Mouse (Mus musculus): ENCODE results near the gene Mlst8. TPM values are rescaled to one million over a fixed set of nuclear protein-coding genes. Genes with fewer than 3 reads are reported as not detected.

The Mlst8 gene
- total and polyA plus RNA-seq, 2 experiments from 2014 or later: 10.1 to 12.4 TPM

DNA sequence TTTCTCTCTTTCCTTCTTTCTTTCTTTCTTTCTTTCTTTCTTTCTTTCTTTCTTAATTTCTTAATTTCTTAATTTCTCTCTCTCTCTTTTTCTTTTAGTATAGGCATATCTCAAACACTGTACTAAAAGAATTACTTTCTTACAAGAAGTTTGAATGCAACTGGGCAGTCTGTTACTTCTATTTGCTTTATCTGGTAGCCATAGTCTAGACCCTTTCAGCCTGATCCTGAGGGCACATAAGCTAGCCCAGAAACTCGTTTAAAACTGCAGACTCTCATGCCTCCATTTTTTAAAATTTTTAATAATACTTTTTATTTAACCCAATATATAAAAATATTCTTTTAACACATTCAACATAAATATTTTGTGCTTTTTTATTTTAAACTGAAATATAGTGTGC lies 553 bp upstream of the Mlst8 start:
- Histone ChIP-seq H3K9me3 (replicated peaks; ENCODE audit: control insufficient read depth, low read length) (no peaks in the 10 kb centered on the region), H3K4me1 (ENCODE audit: control insufficient read depth, insufficient read depth) (no peaks in the 10 kb centered on the region; the same call in none of the 2 replicates), H3K4me2 (ENCODE audit: low read depth, low read length) (no peak overlapping the region), H3K27me3 (ENCODE audit: control insufficient read depth, insufficient read depth, low read length) (0 out of 2 replicates have a peak, but pooled peaks cover under 1% of the 10 kb centered on the region), H3K27ac (ENCODE audit: low read depth) (no peak overlapping the region), H3K9ac (replicated peaks; ENCODE audit: low read depth, low read length) (peak overlapping the region; percentile 81; the same call in 1 of the 2 replicates), H3K4me3 (ENCODE audit: low read depth, low read length) (peak overlapping the region; percentile 75), H3K36me3 (replicated peaks; ENCODE audit: control insufficient read depth, insufficient read depth, low read length) (peaks cover 30% of the 10 kb centered on the region)
- TF ChIP-seq EP300 (IDR thresholded peaks at IDR 0.05; ENCODE audit: low read depth) (no peak), CTCF (IDR thresholded peaks at IDR 0.05; ENCODE audit: low read depth) (no peak)
- DNase-seq (ENCODE audit: low spot score) (no peak), ATAC-seq (ENCODE audit: insufficient read depth, low read depth) (no peak)
- 27% methylated on average over 1 of the region's 1 CpGs for WGBS

DNA sequence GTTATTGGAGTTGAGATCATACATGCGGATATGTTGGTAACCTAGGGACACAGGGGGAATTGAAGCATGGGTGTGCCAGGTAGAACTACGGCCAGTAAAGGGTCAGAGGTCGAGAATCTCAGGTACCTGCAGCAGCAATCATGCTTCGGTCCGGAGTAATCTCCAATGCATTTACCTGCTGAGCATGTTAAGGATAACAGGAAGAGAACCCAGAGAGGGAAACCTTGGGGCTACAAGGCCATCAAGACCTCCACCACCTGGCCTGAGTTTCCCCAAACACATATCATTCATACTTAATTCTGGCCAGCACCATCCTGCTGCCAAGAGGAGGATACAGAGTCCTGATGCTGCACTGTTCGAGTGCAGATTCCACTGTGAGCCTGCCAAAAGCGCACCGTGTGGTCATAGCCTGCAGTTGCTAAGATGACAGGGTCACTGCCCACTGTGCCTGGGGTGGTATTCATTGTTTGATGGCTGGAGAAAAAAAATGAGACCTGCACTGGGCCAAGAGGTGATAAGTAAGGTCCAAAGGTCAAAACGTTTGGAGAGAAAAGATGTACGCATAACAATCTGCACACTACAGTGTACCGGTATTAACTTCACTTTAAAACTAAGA lies 785 bp downstream of the Mlst8 start:
- H3K4me3 ChIP-seq (ENCODE audit: low read depth, low read length): peak overlapping the region; percentile 75
- DNase-seq (ENCODE audit: low spot score) (no peak), ATAC-seq (ENCODE audit: insufficient read depth, low read depth) (no peak)
- TF ChIP-seq EP300 (IDR thresholded peaks at IDR 0.05; ENCODE audit: low read depth) (no peak), CTCF (IDR thresholded peaks at IDR 0.05; ENCODE audit: low read depth) (no peak)
- no peaks in the 10 kb centered on the region for H3K9me3 ChIP-seq (replicated peaks; ENCODE audit: control insufficient read depth, low read length)
- H3K27ac ChIP-seq (ENCODE audit: low read depth): no peak overlapping the region
- H3K9ac ChIP-seq (replicated peaks; ENCODE audit: low read depth, low read length): peak overlapping the region; percentile 11
- no peaks in the 10 kb centered on the region for H3K27me3 ChIP-seq (ENCODE audit: control insufficient read depth, insufficient read depth, low read length)
- peak overlapping the region; percentile 55 for H3K4me2 ChIP-seq (ENCODE audit: low read depth, low read length)
- peaks cover under 1% of the 10 kb centered on the region for H3K4me1 ChIP-seq (ENCODE audit: control insufficient read depth, insufficient read depth)
- WGBS: 44% methylated on average over 11 of the region's 11 CpGs
- H3K36me3 ChIP-seq (replicated peaks; ENCODE audit: control insufficient read depth, insufficient read depth, low read length): peaks cover 34% of the 10 kb centered on the region

DNA sequence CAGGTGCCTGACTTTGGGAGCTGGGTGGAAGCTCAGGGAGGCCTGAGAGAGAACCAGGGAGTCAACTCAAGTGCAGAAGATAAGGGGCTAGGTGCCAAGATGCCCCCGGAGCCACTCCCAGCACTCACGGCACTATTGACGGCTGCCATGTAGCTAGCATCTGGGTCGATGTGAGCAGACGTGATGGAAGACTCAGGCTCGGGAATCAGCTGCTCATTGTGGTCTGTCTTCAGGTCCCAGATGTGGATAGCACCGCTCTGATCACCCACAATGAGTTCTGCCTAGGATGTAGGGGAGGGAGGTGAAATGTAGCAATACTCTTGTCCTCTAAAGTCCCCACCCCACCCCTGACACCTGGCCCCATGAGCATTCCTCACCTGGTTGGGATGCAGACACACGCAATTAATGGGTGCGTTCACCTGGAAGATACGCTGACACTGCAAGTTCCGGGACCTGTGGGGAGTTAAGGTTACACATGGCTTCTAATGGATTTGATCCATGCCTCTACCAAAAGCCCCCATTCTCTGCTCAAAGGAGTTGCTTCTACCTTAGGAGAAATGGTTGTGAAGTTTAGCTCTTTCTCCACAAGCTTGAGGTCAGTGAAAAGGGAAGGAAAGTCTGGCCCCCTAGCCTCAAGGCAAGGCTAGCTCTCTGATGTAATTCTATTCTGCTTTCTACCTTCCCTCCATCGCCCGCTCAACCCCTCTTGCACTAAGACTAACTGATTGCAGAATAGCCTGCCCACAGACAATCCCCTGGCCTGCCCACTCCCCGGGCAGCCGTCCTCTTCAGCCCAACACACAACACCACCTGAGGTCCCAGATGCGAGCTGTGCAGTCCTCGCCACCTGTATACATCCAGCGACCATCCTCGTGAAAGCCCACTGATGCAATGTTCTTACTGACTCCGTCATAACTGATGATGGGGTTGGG lies 1.6 kb downstream of the Mlst8 start:
- no peaks in the 10 kb centered on the region for H3K9me3 ChIP-seq (replicated peaks; ENCODE audit: control insufficient read depth, low read length)
- H3K4me3 ChIP-seq (ENCODE audit: low read depth, low read length): no peak overlapping the region
- no peak for ATAC-seq (ENCODE audit: insufficient read depth, low read depth)
- 93% methylated on average over 20 of the region's 20 CpGs for WGBS
- H3K36me3 ChIP-seq (replicated peaks; ENCODE audit: control insufficient read depth, insufficient read depth, low read length): peaks cover 38% of the 10 kb centered on the region
- no peak for TF ChIP-seq EP300 (IDR thresholded peaks at IDR 0.05; ENCODE audit: low read depth)
- no peak for TF ChIP-seq CTCF (IDR thresholded peaks at IDR 0.05; ENCODE audit: low read depth)
- no peak overlapping the region for H3K9ac ChIP-seq (replicated peaks; ENCODE audit: low read depth, low read length)
- no peaks in the 10 kb centered on the region for H3K27me3 ChIP-seq (ENCODE audit: control insufficient read depth, insufficient read depth, low read length)
- H3K27ac ChIP-seq (ENCODE audit: low read depth): no peak overlapping the region
- no peak for DNase-seq (ENCODE audit: low spot score)
- peaks cover 8% of the 10 kb centered on the region for H3K4me1 ChIP-seq (ENCODE audit: control insufficient read depth, insufficient read depth)
- H3K4me2 ChIP-seq (ENCODE audit: low read depth, low read length): no peak overlapping the region

DNA sequence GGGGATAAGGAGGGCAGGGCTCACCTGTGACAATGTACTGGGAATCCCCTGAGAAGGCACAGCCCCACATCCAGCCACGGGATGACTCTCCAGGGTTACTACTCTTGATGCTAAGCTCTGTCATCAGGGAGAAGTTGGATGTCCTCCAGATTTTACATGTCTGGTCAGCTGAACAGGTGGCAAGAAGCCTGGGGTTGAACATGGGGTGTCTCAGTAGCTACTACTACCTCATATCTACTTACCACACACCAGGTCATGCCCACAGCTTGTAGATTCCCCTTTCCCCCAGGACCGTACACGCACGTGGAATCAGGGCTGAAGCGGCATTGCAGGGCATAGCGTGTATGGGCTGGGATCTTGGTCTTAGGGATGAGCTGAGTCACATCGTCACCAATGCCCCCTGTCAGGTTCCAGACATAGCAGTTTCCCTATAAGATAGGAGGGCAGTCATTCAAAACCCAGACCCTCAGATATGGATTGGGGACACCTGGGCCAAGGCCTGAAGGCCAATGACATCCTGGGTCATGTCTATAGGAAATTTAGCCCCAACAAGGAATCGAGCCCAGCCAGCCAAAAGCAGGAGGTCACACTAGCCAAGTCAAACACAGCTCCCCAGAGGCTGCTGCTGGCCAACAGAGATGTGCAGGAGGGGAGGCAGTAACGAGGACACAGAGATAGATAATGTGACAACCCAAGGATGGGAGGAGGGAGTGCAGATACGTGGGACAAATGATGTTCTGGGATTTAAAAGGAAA lies 2.7 kb downstream of the Mlst8 start:
- H3K36me3 ChIP-seq (replicated peaks; ENCODE audit: control insufficient read depth, insufficient read depth, low read length): peaks cover 38% of the 10 kb centered on the region
- no peak overlapping the region for H3K4me3 ChIP-seq (ENCODE audit: low read depth, low read length)
- H3K27ac ChIP-seq (ENCODE audit: low read depth): no peak overlapping the region
- no peaks in the 10 kb centered on the region for H3K27me3 ChIP-seq (ENCODE audit: control insufficient read depth, insufficient read depth, low read length)
- H3K9ac ChIP-seq (replicated peaks; ENCODE audit: low read depth, low read length): no peak overlapping the region
- peaks cover 17% of the 10 kb centered on the region for H3K4me1 ChIP-seq (ENCODE audit: control insufficient read depth, insufficient read depth)
- no peaks in the 10 kb centered on the region for H3K9me3 ChIP-seq (replicated peaks; ENCODE audit: control insufficient read depth, low read length)
- DNase-seq (ENCODE audit: low spot score): no peak
- H3K4me2 ChIP-seq (ENCODE audit: low read depth, low read length): no peak overlapping the region
- 83% methylated on average over 10 of the region's 10 CpGs for WGBS
- no peak for ATAC-seq (ENCODE audit: insufficient read depth, low read depth)
- TF ChIP-seq EP300 (IDR thresholded peaks at IDR 0.05; ENCODE audit: low read depth) (no peak), CTCF (IDR thresholded peaks at IDR 0.05; ENCODE audit: low read depth) (no peak)

DNA sequence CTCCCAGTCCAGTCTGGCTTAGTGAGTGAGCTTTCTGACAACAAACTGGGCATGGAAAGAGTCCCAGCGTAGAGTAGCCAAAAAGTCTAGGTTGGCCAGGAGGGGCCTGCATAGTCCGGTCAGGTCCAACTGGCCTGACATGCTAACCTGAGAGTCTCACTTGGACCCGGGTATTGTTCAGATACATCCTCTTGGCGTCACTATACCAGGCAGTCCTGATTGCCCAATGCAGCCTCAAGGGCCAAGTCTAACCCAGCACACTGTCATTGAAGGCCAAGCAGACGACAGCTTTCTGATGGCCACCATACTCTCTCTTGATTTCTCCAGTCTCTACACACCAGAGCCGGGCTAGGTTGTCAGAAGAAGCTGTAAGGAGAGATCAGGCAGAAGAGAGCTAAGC lies 3.3 kb downstream of the Mlst8 start:
- Histone ChIP-seq H3K27me3 (ENCODE audit: control insufficient read depth, insufficient read depth, low read length) (no peaks in the 10 kb centered on the region), H3K4me3 (ENCODE audit: low read depth, low read length) (no peak overlapping the region), H3K9me3 (replicated peaks; ENCODE audit: control insufficient read depth, low read length) (no peaks in the 10 kb centered on the region), H3K4me1 (ENCODE audit: control insufficient read depth, insufficient read depth) (peaks cover 21% of the 10 kb centered on the region), H3K4me2 (ENCODE audit: low read depth, low read length) (no peak overlapping the region), H3K27ac (ENCODE audit: low read depth) (no peak overlapping the region), H3K36me3 (replicated peaks; ENCODE audit: control insufficient read depth, insufficient read depth, low read length) (peaks cover 38% of the 10 kb centered on the region), H3K9ac (replicated peaks; ENCODE audit: low read depth, low read length) (no peak overlapping the region)
- TF ChIP-seq CTCF (IDR thresholded peaks at IDR 0.05; ENCODE audit: low read depth) (no peak), EP300 (IDR thresholded peaks at IDR 0.05; ENCODE audit: low read depth) (no peak)
- 87% methylated on average over 6 of the region's 6 CpGs for WGBS
- DNase-seq (ENCODE audit: low spot score): no peak
- no peak for ATAC-seq (ENCODE audit: insufficient read depth, low read depth)
